Mouse (Mus musculus) colon, adult 2 months (tissue): ENCODE data around the gene Olfr868. TPM values are rescaled to one million over a fixed set of nuclear protein-coding genes. Genes with fewer than 3 reads are reported as not detected.

Source experiments
- polyA plus RNA-seq: library from polyadenylated mRNA; depleted of rRNA; stranded (reverse); fragments of >200 nt; gene quantifications from 2 replicates; pipeline ENCODE4 v1.2.3, GENCODE M21; 2012; rRNA removed

Gene Olfr868
- polyA plus RNA-seq = not detected in 2 replicates

GRCm38 (mm10) chr9:20098326-20098725 is at the start of gene Olfr868:
TSS of gene Olfr868 (plus strand) at chr9:20098626.

GRCm38 (mm10) chr9:20057462-20057861 is 41.0 kb upstream of the Olfr868 start, which contains the start of gene Olfr867:
TSS of gene Olfr867 (minus strand) at chr9:20057562.

GRCm38 (mm10) chr9:20128709-20129108 is 30.3 kb downstream of the Olfr868 start, which contains the start of gene Olfr869:
TSS of gene Olfr869 (plus strand) at chr9:20129009.

Other genes with a start within 250 kb of the Olfr868 start
- not detected in 2 replicates for gene Olfr860, start 248.9 kb upstream of the Olfr868 start, polyA plus RNA-seq
- not detected in 2 replicates for gene Olfr862, start 210.6 kb upstream of the Olfr868 start, polyA plus RNA-seq
- gene Olfr77, start 181.8 kb upstream of the Olfr868 start, polyA plus RNA-seq = not detected in 2 replicates
- not detected in 2 replicates for gene Olfr866, start 70.6 kb upstream of the Olfr868 start, polyA plus RNA-seq
- gene Olfr867, start 41.1 kb upstream of the Olfr868 start, polyA plus RNA-seq = not detected in 2 replicates
- not detected in 2 replicates for gene Olfr869, start 30.4 kb downstream of the Olfr868 start, polyA plus RNA-seq
- gene Olfr870, start 75.4 kb downstream of the Olfr868 start, polyA plus RNA-seq = not detected in 2 replicates
- gene Olfr871, start 113.6 kb downstream of the Olfr868 start, polyA plus RNA-seq = not detected in 2 replicates
- gene Olfr872, start 138.5 kb downstream of the Olfr868 start, polyA plus RNA-seq = not detected in 2 replicates
- not detected in 2 replicates for gene Olfr39, start 183.7 kb downstream of the Olfr868 start, polyA plus RNA-seq
- gene Olfr873, start 199.9 kb downstream of the Olfr868 start, polyA plus RNA-seq = not detected in 2 replicates
- not detected in 2 replicates for gene Olfr18, start 237.5 kb downstream of the Olfr868 start, polyA plus RNA-seq